Mouse (Mus musculus): ENCODE results near the gene Zfp341. TPM values are rescaled to one million over a fixed set of nuclear protein-coding genes. Genes with fewer than 3 reads are reported as not detected.

The Zfp341 gene
- total RNA-seq (2014; rRNA removed) (8.8 and 10.2 TPM in 2 replicates), polyA plus RNA-seq (2015; fragmentation: Nextera tagmentation; extraction: Ambion mirVana) (1.3 and 1.4 TPM in 2 replicates)

DNA sequence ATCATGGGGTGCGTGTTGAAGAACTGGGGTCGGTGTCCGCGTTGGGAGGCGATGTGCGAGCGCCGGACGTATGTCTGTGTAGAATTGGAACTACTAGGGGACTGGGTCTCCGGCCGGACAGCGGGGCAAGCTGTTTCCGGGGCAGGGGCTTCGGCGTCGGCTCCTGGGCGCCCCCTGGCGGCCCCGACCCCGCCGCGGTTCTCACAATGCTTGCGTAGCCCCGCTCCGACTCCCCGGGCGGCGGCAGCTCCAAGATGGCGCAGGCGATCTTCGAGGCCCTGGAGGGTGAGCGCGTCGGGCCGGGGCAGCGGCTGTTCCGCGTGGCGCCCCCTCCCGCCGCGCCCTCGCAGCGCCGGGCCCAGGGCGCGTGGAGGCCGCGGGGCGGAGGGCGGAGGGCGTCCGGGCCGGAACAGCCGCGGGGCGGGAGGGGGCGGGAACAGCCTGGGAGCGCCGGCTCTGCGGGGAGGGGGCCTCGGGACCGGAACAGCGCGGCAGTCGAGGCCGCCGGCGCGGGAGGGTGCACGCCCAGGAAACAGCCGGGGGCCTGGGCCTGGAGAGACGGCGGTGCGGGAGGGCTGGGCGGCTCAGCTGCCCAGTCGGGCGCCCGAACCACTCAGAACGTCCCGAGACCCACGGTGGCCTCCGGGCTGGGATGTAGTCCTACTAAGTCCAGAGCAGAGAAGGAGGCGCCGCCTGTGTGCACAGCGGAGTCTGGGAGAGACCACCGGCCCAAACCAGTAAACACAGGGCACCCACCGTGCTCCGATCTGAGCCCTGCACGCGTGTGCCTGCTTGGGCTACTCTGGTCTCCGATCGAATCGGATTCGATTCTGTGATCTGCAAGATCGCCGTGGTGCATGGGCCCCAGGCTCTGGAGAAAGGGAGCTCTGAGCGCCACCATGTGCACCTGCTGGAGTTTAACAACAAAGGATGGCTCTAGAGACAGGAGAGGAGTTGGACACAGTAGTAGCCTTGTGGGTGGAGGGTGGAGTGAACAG lies at the start of gene Zfp341, which contains the start of gene 4930519P11Rik:
TSS of gene Zfp341 (plus strand) at position 180 of the 998 bp plus-strand sequence.
TSS of gene 4930519P11Rik (minus strand) at position 320 of the 998 bp plus-strand sequence.
- Histone ChIP-seq H3K9me3 (ENCODE audit: low read length) (no peaks in the 10 kb centered on the region), H3K27me3 (ENCODE audit: insufficient read depth, low read length) (no peaks in the 10 kb centered on the region), H3K4me2 (ENCODE audit: low read depth) (peak within 1 kb of the TSS; percentile 71), H3K27ac (ENCODE audit: low read depth, low read length) (peak within 1 kb of the TSS; percentile 98), H3K4me3 (ENCODE audit: low read depth, low read length) (peak within 1 kb of the TSS; percentile 58), H3K9ac (peak within 1 kb of the TSS; percentile 89), H3K4me1 (ENCODE audit: insufficient read depth) (0 out of 2 replicates have a peak, but pooled peaks cover 9% of the 10 kb centered on the region), H3K36me3 (ENCODE audit: insufficient read depth) (no peaks in the 10 kb centered on the region)
- WGBS, result under 1% methylated on average over 75 of the region's 98 CpGs
- ATAC-seq (peak; percentile 94), DNase-seq (peak; percentile 93)
- peak; percentile 86 for TF ChIP-seq CTCF (IDR thresholded peaks at IDR 0.05; ENCODE audit: low read depth)

DNA sequence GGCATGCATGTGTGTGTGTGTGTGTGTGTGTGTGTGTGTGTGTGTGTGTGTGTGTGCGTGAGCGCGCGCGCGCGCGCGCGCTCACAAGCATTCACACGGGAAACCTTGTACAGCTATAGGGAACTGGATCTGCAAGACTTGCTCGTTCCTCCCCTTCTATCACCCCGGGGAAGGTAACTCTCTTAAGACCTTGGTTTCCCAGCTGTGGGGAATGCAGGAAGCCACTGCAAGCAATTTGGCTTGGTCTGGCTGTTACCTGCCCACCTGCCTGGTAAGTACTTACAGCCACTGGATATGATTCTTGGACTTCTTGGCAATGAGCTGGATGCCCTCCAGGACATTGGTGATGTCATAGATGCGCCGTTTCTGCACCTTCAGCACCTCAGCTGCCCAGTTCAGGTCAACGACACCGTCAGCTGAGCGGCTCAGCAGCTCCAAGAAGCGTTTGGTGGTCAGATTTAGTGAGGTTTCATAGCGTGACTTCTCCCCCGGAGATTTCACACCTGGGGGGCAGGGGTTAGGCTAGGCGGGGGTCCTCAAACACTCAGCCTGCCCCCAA lies 49.4 kb upstream of the Zfp341 start:
- Histone ChIP-seq H3K27me3 (ENCODE audit: insufficient read depth, low read length) (no peaks in the 10 kb centered on the region), H3K36me3 (ENCODE audit: insufficient read depth) (no peaks in the 10 kb centered on the region), H3K4me2 (ENCODE audit: low read depth) (no peak overlapping the region), H3K27ac (ENCODE audit: low read depth, low read length) (no peak overlapping the region), H3K9me3 (ENCODE audit: low read length) (no peaks in the 10 kb centered on the region), H3K4me3 (ENCODE audit: low read depth, low read length) (no peak overlapping the region), H3K4me1 (ENCODE audit: insufficient read depth) (peaks cover 6% of the 10 kb centered on the region; the same call in 1 of the 2 replicates), H3K9ac (no peak overlapping the region)
- no peak for TF ChIP-seq CTCF (IDR thresholded peaks at IDR 0.05; ENCODE audit: low read depth)
- ATAC-seq (no peak), DNase-seq (no peak)
- WGBS, result 96% methylated on average over 22 of the region's 22 CpGs

DNA sequence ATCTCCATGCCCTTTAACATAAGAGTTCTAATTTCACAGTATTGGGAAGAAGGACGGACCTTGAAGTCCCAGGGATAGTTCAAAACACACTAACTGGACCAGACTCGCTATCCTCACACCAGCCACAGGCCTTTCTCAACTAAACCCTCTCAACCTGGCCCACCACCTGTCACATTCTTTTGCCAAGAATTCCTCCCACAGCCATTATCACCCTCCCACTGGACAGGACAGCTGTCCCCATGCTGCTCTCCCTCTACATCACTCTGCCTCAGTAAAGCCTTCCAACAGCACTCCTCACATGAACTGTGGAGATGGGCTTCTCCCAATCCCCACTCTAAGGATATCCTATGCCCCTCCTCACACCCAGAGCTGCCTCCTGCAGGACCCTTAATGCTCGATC lies 47.5 kb upstream of the Zfp341 start:
- Histone ChIP-seq H3K9ac (no peak overlapping the region), H3K27ac (ENCODE audit: low read depth, low read length) (no peak overlapping the region), H3K9me3 (ENCODE audit: low read length) (no peaks in the 10 kb centered on the region), H3K4me3 (ENCODE audit: low read depth, low read length) (no peak overlapping the region), H3K36me3 (ENCODE audit: insufficient read depth) (no peaks in the 10 kb centered on the region), H3K4me2 (ENCODE audit: low read depth) (no peak overlapping the region), H3K4me1 (ENCODE audit: insufficient read depth) (peaks cover 10% of the 10 kb centered on the region; the same call in 1 of the 2 replicates), H3K27me3 (ENCODE audit: insufficient read depth, low read length) (no peaks in the 10 kb centered on the region)
- WGBS, result 62% methylated on average over 3 of the region's 3 CpGs
- no peak for TF ChIP-seq CTCF (IDR thresholded peaks at IDR 0.05; ENCODE audit: low read depth)
- DNase-seq (no peak), ATAC-seq (no peak)

DNA sequence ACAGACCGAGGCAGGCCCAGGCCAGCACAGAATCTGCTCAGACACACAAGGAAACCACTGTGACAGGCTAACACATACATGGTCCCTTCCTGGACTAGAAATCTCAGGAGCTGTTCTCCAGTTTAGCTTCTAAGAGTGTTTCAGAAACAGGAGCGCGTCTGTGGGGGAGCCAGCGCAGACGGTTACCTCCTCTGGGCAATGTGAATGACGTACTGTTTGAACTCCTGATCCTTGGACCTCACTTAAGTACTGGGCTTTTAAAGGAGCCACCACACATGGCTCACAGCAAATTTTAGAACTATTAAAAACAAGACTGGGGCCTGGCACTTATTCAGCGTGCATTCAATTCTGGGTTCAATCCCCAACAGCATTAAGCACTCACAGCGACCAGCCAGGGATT lies 46.5 kb upstream of the Zfp341 start:
- H3K27me3 ChIP-seq (ENCODE audit: insufficient read depth, low read length), result no peaks in the 10 kb centered on the region
- peaks cover 10% of the 10 kb centered on the region; the same call in 1 of the 2 replicates for H3K4me1 ChIP-seq (ENCODE audit: insufficient read depth)
- no peak for ATAC-seq
- H3K9me3 ChIP-seq (ENCODE audit: low read length), result no peaks in the 10 kb centered on the region
- no peaks in the 10 kb centered on the region for H3K36me3 ChIP-seq (ENCODE audit: insufficient read depth)
- no peak overlapping the region for H3K4me2 ChIP-seq (ENCODE audit: low read depth)
- no peak overlapping the region for H3K27ac ChIP-seq (ENCODE audit: low read depth, low read length)
- H3K9ac ChIP-seq, result no peak overlapping the region
- H3K4me3 ChIP-seq (ENCODE audit: low read depth, low read length), result no peak overlapping the region
- WGBS, result 45% methylated on average over 8 of the region's 8 CpGs
- no peak for TF ChIP-seq CTCF (IDR thresholded peaks at IDR 0.05; ENCODE audit: low read depth)
- DNase-seq, result no peak

DNA sequence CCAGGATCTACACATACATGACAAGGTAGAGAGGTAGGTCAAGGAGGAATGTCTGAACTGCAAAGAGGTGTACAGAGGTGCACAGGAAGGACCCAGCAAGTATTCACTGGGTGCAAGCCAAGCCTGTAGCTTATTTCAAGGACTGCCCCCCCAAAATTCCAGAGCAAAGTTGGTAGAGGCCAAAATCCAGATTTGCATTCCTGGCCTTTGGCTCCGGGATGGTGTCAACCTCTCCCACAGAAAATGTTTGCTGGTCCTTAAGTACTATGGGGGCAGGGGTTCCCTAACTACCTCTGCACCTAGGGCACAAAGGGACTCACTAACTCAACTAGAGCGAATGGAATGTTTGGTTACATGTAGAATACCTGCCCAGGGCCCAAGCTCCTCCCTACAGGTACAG lies 45.3 kb upstream of the Zfp341 start:
- no peak for DNase-seq
- 64% methylated on average over 2 of the region's 2 CpGs for WGBS
- no peak for TF ChIP-seq CTCF (IDR thresholded peaks at IDR 0.05; ENCODE audit: low read depth)
- ATAC-seq, result no peak
- Histone ChIP-seq H3K4me2 (ENCODE audit: low read depth) (no peak overlapping the region; the same call in 1 of the 2 replicates), H3K9me3 (ENCODE audit: low read length) (no peaks in the 10 kb centered on the region), H3K4me3 (ENCODE audit: low read depth, low read length) (no peak overlapping the region), H3K9ac (no peak overlapping the region), H3K27me3 (ENCODE audit: insufficient read depth, low read length) (no peaks in the 10 kb centered on the region), H3K4me1 (ENCODE audit: insufficient read depth) (peaks cover 10% of the 10 kb centered on the region; the same call in 1 of the 2 replicates), H3K27ac (ENCODE audit: low read depth, low read length) (0 out of 2 replicates have a peak overlapping the region, but pooled peaks have one; percentile 50), H3K36me3 (ENCODE audit: insufficient read depth) (no peaks in the 10 kb centered on the region)

DNA sequence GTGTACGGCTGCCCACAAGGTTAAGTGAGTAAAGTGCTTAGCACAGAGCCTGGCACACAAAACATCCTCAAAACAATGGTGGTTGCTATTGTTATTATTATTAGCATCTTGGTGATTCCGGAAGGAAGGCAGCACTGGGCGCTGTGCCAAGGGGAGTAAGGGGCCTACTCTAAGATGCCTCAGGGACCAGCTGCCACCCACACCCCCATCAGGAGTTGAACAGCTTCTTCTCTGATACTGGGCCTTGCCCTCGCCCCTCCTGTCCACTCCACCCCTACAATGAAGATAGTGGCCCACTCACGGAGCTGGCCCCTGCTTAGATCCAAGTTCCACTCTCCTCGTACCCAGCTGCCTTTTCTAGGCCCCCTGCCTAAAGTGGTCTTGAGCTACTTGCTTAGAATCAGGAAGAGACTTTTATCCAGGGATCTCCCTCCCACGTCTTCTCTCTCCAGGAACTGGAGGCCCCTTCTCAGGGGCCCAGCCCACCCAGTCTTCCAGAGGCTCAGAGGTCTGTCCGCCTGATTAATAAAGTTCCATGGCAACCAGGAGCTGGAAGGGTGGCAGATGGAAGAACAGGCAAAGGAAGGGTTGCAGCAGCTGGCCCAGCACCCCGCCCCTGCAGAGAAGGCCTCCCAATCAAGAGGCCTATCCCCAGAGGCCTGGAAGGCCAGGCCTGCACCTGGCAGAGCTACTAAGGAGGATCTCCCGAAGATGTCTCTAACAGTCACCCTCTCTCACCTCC lies 44.6 kb upstream of the Zfp341 start:
- Histone ChIP-seq H3K9me3 (ENCODE audit: low read length) (no peaks in the 10 kb centered on the region), H3K9ac (peak overlapping the region; percentile 49; the same call in 1 of the 2 replicates), H3K4me3 (ENCODE audit: low read depth, low read length) (peak overlapping the region; percentile 83), H3K4me2 (ENCODE audit: low read depth) (peak overlapping the region; percentile 91), H3K4me1 (ENCODE audit: insufficient read depth) (peaks cover 10% of the 10 kb centered on the region; the same call in 1 of the 2 replicates), H3K27ac (ENCODE audit: low read depth, low read length) (peak overlapping the region; percentile 50; the same call in 1 of the 2 replicates), H3K36me3 (ENCODE audit: insufficient read depth) (no peaks in the 10 kb centered on the region), H3K27me3 (ENCODE audit: insufficient read depth, low read length) (no peaks in the 10 kb centered on the region)
- 14% methylated on average over 10 of the region's 10 CpGs for WGBS
- no peak for DNase-seq
- TF ChIP-seq CTCF (IDR thresholded peaks at IDR 0.05; ENCODE audit: low read depth), result no peak
- no peak for ATAC-seq
